Mouse (Mus musculus) layer of hippocampus, postnatal 36 days (tissue): ENCODE measurements around the gene Gm42791. TPM values are rescaled to one million over a fixed set of nuclear protein-coding genes. Genes with fewer than 3 reads are reported as not detected.
A peak's percentile ranks its signal among the peaks of the same experiment; 100 is the strongest.

Experiments
- DNase-seq, 2 experiments: peaks; one replicate each; pipeline ENCODE4 v3.0.0; 2022
- total RNA-seq, 2 experiments: library from RNA; stranded (reverse); gene quantifications; 2 replicates each; pipeline ENCODE4 v1.2.3; 2021

The Gm42791 gene
- total RNA-seq, 2 experiments from 2014 or later: 24.3 to 31.6 TPM

- DNase-seq: no peak
These were observed 127.2 kb downstream of the Gm42791 start for GRCm38 (mm10) chr5:148867766-148868165.

GRCm38 (mm10) chr5:148867171-148867570, 127.8 kb downstream of the Gm42791 start:
- no peak for DNase-seq

- no peak for DNase-seq
These were observed 128.4 kb downstream of the Gm42791 start for GRCm38 (mm10) chr5:148866571-148866970.

- no peak for DNase-seq
These were observed 131.5 kb downstream of the Gm42791 start for GRCm38 (mm10) chr5:148863409-148863808.

- DNase-seq: no peak
These were observed 132.1 kb downstream of the Gm42791 start for GRCm38 (mm10) chr5:148862853-148863252.

- DNase-seq: peak in 1 of 2 experiments; percentile 10
These were observed 132.8 kb downstream of the Gm42791 start for GRCm38 (mm10) chr5:148862136-148862535.

GRCm38 (mm10) chr5:148857522-148857921, 137.4 kb downstream of the Gm42791 start:
- DNase-seq: no peak

GRCm38 (mm10) chr5:148855047-148855446, 139.9 kb downstream of the Gm42791 start:
- no peak for DNase-seq

GRCm38 (mm10) chr5:148854166-148854565, 140.8 kb downstream of the Gm42791 start:
- no peak for DNase-seq

- DNase-seq: no peak
These were observed 145.4 kb downstream of the Gm42791 start for GRCm38 (mm10) chr5:148849516-148849915.

GRCm38 (mm10) chr5:148847032-148847431, 147.9 kb downstream of the Gm42791 start:
- DNase-seq: no peak

Other genes with a start within 250 kb of the Gm42791 start
- gene Katnal1, start 65.8 kb downstream of the Gm42791 start, total RNA-seq: 10 to 100 TPM; 60.6 to 66.6 TPM
- gene Uspl1, start 189.2 kb upstream of the Gm42791 start, total RNA-seq: 10 to 100 TPM; 35.5 to 39.5 TPM
- gene Hmgb1, start 189.3 kb upstream of the Gm42791 start, total RNA-seq: 100 to 1,000 TPM; 136 to 137 TPM